Mouse (Mus musculus): ENCODE results near the gene Mcm5.

The Mcm5 gene

DNA sequence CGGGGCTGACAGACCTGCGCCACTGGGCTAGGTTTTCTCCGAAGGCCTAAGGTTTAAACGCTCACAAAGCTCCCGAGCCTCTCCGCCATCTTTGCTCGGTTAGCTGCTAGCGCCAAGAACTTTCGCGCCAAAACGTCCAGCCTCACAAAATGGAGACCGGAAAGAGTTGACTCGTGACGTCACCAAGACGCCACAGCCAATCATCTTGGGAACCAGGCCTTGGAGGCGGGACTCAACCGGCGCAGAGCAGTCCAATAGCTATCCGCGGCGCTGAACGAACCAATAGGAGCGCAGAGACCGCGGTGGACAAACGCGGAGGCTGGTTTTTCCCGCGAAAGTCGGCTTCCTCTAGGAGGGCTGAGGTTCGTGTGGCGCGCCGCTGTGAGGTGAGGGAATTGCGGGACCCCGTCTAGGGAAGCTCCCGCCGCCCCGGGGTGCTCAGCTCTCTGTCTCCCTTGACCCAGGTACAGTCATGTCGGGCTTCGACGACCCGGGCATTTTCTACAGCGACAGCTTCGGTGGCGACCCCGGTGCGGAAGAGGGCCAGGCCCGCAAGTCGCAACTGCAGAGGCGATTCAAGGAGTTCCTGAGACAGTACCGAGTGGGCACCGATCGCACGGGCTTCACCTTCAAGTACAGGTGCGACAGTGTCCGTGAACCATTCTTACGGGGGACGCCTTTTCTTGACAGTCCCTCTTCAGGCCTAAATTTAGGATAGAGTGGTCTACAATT lies at the start of gene Mcm5:
TSS of gene Mcm5 (plus strand) at position 334 of the 732 bp plus-strand sequence.
- peak; percentile 97 to 98 for DNase-seq

DNA sequence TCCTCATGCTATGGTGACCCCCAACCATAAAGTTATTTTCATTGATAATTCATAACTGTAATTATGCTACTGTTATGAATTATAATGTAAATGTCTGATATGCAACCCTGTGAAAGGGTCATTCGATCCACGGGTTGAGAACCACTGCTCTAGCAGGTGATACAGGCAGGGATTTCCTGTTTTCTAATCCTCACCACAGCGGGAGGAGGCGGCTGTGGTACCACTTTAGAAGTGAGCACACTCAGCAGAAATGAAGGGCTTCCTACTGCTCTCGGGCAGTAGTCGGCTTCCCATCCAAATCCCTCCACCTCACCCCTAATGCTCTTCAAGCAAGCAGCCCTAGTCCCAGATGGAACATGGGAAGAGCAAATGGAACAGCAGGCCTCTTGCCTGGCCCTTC lies 49.3 kb upstream of the Mcm5 start:
- no peak for DNase-seq

DNA sequence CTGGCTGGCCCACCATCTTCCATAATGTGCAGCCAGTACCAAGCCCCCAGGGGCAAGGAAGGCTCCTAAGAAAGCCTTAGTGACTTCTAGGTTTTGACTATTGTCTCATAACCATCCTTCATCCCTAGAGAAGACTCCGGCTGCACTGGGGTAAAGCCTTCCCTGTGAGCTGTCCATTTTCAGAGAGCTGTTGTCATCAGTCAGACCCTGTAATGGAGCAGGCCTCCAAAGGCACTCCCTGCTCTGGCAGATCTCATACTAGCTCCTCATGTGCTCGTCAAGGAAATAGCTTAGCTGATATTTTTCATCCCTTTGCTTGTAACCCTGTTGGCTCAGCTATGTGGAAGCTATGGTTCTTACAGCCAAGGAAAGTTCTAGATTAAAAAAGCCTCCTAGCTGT lies 48.6 kb upstream of the Mcm5 start:
- DNase-seq: no peak

DNA sequence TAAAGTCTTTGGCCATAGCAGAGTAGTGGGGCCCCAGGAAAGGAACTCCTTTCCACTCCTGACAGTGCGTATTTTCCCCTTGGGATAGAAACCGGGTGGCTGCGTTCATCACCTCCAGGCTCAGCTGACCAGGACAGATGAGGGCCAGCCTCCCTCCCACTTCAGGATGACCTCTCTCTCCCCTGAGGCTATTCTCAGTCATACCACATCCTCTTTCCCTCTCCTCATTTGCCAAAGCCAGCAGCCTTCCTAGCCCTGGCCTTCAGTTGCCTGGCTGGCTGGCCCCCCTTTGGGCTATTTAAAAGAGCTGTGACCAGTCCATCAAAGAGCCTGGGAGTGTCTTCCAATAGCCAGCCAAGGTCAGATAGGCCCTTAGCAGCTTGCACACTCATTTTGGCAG lies 46.1 kb upstream of the Mcm5 start:
- DNase-seq: no peak

DNA sequence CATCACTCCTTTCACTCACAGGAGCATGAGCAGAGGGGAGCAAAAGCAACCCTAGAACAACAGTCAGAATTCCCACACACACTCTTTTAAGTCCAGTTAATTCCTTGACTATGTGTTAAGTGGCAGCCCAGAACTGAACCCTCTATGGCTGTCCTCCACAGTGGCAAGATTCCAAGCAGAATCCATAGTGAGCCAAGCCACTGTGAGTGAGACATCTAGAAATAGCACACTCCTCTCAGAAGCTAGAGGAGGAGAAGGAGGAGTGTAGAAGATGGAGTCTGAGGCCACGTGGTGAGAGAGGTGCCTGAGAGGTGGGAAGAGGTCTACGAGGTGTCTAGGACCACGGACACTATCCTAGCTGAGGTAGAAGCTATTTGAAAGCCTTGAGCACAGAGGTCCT lies 44.6 kb upstream of the Mcm5 start:
- no peak for DNase-seq

DNA sequence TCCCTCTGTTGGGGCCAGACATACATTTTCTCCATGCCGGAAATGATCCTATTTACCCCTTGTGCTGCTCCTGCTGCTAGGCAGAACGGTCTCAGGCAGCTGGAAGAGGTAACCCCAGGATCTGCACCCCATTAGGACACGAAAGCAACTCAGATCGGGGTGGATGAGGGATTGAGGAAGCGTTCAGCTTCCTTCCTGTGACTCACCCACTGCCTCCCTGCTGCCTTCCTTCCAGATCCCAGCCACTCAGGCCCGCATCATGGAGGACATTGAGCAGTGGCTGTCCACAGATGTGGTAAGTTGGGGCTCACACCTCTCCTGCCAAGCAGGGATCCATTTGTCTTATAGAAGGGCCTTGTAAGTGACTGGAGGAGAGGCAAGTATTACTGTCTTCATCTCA lies 42.1 kb upstream of the Mcm5 start:
- no peak for DNase-seq

DNA sequence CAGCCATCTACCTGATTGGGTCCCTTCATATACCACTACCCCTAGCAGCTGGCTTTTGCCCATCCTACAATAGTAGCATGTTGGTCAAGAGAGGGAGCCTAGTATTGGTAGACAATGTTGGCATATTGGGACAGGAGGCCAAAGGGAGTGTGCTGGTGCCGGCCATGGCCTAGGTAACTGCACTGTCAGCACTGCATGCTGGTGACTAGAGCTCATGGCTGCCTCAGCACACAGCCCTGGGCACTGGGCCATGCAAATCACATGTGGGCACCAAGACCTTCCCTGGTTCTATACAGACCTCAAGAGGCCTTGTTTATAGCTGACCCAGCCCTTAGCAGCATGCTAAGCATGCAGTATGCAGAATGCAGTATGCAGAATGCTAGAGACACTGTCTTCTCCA lies 39.1 kb upstream of the Mcm5 start:
- no peak for DNase-seq

DNA sequence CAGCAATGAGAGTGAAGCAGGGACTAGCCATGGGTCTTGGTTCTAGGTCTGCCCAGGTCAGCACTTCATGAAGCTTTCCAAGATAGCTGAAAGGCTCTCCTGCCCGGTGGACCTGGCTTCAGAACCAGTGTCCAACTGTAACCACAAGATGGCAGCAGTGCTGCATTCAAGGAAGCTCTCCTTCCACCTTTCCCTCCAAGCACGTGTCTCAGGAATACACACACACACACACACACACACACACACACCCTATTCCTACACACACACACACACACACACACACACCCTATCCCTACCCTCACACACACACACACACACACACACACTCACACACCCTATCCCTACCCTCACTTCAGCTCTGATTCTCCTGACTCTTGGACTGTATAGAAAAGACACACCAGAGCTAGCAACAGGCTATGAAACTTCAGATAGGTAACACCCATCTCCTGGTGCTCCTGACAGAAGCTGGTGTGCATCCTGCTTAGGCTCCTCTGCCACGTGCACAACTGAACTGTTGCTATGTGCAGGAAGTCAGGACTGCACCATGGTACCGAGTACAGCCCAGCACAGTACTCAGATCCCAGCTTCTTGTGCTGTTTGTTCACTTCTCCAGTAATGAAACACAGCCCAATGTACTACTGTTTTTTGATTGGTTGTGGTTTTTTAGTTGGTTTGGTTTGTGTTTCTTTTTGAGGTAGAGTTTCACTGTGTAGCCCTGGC lies 37.6 kb upstream of the Mcm5 start:
- peak; percentile 43 to 44 for DNase-seq

DNA sequence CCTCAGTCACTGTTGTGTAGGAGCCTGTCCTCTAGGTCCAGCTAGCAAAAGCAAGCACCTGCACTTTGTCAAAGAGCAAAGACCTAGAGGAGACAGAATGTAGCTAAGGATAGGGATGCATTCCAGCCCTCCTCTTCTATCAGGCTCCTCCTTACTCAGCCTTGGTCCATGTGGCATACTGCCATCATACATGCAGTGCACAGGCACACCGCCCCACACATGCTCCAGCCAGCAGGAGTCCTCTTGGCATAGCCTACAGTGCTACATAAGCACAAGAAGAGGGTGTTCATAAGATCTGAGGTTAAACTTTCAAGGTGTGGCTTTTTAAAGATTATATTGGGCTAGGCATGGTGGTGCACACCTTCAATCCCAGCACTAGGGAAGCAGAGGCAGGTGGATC lies 34.5 kb upstream of the Mcm5 start:
- no peak for DNase-seq

DNA sequence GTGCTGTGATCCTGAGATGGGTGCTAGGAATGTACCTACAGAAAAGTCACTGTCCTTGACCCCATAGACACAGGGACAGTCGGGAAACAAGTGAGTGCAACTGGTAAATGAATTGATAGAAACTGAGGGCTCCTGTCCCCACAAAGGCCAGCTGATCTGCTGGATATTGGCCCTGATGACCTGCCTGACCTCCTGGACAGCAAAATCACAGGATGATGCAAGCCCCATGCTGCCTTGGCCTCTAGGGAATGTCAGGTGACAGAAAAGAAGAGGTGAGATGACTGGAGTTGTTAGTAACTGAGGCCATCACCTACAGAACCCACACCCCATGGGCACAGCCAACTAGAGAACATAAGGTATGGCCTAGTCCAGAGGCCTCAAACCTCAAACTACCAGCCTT lies 31.2 kb upstream of the Mcm5 start:
- DNase-seq: no peak

DNA sequence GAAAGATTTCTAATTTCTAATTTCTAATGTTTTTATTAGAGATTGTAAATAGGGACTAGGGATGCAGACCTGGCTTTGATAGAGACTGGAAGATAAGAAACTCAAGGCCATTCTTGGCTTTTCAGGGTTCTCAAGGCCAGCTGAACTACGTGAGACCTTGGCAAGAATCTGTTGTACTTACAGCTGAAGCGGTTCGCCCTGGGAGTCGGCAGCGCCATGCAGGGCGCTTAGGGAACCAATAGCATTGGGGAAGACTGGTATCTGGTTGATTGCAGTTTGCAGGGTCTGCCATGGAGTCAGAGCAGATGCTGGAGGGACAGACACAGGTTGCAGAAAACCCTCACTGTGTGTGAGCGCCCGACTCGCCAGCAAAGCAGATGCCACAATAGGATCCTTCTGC lies 30.5 kb upstream of the Mcm5 start:
- DNase-seq: no peak

DNA sequence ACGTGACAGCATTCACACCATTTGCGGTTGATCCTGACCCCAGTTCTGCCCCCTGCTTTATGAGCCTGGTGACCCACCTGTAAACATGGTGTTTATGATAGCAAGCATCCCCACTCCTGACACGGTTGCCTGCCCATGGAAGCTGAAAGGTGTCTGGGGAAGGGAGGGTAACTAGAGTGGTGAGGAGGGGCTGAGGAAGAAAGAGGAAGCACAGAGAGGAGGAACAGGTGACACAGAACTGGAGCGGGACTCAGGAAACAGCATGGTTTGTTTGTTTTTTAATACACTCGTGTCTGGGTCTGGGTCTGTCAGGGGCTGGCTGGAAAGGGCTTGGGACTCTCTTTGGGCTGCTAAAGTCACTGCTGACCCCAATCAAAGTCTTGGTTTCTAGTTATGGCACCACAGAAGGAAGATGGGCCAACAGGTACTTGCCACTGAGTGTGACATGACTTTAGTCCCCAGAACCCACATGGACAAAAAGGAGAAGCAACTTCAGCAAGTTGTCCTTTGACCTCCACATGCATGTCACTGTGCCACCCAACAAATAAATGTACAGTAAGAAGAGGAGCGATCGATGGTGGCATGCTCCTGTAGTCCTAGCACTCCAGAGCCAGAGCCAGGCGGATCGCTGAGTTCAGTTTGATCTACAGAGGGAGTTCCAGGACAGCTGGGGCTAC lies 27.9 kb upstream of the Mcm5 start:
- no peak for DNase-seq

DNA sequence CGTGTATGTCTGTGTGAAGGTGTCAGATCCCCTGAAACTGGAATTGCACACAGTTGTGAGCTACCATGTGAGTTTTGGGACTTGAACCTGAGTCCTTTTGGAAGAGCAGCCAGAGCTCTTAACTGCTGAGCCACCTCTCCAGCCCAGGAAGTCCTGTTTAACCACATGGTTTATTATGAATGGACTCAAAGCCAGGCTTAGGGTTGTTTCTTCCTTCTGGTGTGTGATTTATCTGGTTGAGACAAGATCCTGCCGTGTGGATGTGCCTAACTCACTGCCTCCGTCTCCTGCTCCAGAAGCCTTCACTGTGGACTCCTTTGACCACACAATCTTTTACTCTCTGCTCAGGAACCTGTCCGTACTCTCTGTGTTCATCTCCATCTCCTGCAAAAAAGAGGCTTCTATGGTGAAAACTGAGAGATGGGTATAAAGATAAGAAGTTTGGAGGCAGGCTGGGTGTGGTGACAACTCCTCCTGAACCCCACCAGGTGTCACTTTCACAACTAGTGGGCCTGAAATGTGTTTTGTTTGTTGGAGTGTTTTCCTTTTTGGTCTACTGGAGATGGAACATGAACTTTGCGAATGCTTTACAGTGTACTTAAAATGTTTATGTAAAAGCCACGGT lies 27.1 kb upstream of the Mcm5 start:
- no peak for DNase-seq

DNA sequence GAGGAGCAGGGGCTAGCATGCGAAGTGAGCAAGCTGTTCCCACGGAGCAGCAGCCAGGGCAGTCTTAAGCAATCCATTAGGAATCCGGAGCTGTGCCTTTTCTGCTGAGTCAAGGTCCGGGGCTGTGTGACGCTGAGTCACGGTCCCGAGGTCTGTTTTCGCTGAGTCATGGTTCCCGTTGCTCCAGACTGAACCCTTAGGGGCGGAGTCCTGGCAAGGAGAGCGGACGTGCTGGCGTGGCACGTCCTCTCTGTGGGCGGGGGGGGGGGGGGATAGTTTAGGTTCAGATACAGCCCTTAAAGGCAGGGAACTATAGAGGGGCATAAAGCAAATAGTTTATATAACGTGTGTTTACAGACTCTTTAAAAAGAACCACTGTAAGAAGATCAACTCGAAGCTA lies 25.5 kb upstream of the Mcm5 start:
- DNase-seq: peak; percentile 52 to 55

DNA sequence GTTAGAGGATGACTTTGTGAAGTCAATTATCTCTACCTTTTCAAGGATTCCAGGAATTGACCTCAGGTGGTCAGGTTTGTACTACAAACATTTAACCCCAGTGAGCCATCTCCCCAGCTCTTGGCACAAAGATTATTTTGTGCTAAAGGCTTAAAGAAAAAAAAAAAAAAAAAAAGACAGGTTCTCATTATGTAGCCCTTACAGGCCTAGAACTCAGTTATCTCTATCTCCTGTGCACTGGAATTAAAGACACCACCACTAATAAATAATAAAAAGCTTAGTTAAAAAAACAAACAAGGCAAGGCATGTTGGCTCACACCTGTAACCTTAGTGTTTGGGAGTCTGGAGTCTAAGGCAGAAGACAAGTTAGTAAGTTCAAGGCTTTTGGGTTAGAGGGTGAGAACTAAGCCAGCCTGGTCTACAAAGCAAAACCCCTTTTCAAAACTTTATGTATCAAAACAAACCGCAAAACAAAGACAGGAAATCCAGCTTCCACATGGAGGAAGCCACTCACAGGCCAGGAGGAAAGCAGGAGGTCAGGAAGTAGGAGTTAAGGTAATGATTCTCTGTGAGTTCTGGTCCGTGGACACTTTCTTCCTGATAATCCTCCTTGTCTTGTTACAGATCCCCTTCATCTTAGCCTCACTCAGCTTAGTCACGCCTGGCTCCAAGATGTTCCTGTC lies 24.8 kb upstream of the Mcm5 start:
- DNase-seq: no peak

DNA sequence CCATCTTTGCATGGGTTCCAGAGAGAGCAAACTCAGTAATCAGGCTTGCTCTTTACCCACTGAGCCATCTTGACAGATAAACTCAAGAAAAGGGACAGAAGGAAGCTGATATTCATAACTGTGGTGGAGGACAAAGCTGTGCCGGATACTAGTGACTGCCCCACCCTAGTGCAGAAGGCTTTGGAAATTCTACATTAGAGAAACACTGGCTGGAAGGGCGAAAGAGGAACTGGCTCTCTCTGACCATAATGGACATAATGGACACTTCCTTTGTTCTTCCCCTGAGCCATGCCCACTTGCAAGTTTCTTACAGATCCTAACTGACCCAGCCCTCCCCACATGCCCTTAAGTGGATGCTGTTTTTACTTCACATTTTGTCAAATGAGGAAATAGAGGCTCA lies 23.4 kb upstream of the Mcm5 start:
- DNase-seq: no peak

DNA sequence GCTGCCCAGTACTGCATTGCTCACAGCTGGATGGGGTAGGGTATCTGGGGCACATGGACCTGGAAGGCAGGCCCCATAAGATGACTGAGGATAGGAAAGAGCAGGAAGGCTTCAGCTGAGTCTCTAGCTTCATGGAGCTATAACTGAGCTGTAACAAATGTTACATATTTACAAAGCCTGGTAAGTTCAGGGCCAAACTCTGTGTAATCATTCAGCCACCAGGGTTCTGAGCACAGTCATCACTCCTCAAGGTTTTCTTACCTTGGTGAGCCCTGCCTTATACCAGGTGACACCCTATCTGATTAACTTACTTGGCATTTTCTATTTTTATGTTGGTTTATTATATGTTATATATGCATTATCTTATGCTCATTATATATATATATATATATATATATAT lies 22.2 kb upstream of the Mcm5 start:
- no peak for DNase-seq

DNA sequence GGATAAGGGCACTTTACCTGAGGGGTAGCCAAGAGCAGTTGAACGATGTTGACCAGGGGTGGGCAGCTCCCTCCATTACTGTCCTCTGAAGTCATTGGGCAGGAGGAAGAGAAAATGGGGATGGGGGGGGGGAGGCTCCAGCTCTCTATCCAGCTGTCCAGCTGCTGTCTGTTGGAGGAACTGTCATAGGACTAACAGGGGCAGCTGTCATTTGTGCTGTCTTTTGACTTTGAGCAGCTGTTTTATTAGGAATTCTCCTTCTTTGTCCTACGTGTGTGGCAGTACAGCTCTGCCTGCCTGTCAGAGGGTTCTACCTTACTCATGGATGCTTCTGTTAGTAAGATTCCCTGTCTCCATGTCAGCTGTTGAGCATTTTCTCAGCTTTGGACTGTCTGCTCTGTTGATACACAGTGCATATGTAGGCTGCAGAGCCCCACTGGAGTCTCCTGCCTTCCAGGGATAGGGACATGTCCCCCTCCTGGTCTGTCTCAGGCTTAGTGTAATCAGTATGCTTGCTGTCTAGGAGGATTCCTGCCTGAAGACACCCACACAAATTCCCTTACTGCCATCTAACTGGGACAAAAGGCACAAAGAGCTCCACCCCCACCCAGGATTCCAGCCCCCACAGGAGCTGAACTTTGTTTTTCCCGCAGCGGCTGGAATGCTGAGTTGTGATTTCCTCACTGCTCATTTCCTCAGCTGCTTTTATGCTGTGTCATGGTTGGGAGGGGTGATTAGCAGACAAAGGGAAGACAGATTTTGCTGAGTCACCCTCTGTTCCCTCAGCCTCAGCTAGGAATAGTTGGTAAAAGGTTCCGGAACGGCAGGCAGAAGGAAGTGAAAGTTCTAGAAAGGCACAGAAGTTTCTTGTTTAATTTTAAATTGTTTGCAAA lies 20.1 kb upstream of the Mcm5 start:
- DNase-seq: no peak

DNA sequence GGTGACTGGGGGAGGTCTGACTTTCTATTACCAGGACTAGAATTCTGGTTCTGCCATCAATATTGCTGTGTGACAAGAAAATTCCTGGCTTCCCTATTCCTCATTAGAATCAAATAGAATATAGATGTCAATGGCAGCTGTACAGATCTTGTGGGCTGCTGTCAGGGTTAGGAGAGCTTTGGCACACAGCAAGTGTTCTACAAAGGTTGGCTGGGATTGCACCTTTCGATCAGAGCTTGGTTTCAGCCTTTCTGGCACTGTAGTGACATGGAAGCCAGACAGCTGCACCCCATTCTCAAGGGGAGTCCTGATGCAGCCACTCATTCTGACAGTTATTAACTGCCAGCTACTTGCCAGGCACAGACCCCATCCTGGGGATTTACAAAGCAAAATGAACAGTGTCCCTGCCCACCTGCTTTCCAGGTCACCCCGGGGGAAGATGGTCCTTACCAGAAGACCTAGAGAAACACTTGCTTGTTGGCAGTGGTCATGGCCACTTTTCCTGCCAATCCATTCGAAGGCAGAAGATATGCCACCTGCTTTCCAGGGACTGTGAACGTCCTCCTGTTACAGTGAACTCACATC lies 18.5 kb upstream of the Mcm5 start:
- DNase-seq: no peak

DNA sequence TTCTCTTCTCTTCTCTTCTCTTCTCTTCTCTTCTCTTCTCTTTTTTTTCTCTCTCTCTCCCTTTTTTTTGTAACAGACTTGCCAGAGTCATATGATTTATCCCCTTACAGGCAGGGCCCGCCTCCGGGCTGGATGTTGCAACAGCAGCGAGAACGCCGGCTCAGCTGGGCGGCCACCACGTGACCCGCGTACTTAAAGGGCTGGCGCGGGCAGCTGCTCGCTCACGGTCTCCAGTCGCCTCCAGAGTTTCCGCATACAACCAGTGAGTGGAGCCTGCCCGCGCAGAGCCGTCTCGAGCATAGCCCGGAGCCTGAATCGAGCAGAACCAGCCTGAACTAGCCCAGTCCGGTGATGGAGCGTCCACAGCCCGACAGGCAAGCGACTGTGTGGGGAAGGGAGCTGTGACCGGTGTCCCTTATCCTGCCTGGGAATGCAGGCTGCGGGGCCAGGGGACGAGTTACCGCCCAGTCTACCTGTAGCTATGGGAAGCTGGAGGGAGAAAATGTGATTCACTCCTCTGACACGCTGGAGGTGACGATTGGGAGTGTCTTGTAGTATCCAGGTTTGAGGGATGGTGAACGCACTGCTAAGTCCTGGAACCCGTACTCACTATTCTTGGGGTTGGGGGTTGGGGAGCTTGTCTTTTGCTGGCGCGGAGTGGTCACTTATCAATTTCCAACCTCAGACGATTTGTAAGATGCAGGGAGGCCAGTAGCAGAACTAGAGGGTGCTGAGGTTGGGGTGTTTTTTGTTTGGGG lies 15.8 kb upstream of the Mcm5 start, which contains the start of gene Hmox1:
TSS of gene Hmox1 (plus strand) at position 223 of the 758 bp plus-strand sequence.
- DNase-seq: peak; percentile 65 to 75

DNA sequence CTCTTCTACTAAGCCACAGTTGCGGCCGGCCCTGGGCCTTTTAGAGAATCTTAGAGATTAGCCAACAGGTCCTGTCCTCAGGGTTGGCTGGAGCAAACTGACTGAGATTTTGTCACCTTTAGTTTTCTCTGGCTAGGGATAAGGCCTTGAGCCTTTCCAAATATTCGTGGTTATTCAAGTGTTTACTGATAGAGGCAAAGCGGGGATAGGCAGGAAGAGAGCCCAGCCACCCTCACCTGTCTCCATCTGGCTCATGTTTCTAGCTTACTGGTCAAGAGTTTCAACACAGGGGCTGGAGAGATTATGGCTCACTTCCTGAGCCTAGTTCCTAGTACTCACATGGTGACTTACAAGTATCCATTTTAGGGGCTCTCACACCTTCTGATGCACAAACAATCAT lies 6.4 kb upstream of the Mcm5 start:
- DNase-seq: no peak

Data from thymus, adult 18-20 months (tissue).